Mouse (Mus musculus): ENCODE measurements around the gene Pik3r6.
A peak's percentile ranks its signal among the peaks of the same experiment; 100 is the strongest.

Gene Pik3r6

GRCm38 (mm10) chr11:68487720-68488119 lies 15.1 kb upstream of the Pik3r6 start:
- DNase-seq (ENCODE audit: low spot score in 2 of 2), result no peak

- no peak for DNase-seq (ENCODE audit: low spot score in 2 of 2)
Measured at GRCm38 (mm10) chr11:68488256-68488824, 14.5 kb upstream of the Pik3r6 start.

GRCm38 (mm10) chr11:68489236-68489635 lies 13.6 kb upstream of the Pik3r6 start:
- DNase-seq (ENCODE audit: low spot score in 2 of 2), result no peak

GRCm38 (mm10) chr11:68492592-68492991 lies 10.2 kb upstream of the Pik3r6 start:
- no peak for DNase-seq (ENCODE audit: low spot score in 2 of 2)

GRCm38 (mm10) chr11:68493760-68494159 lies 9.1 kb upstream of the Pik3r6 start:
- no peak for DNase-seq (ENCODE audit: low spot score in 2 of 2)

- no peak for DNase-seq (ENCODE audit: low spot score in 2 of 2)
Measured at GRCm38 (mm10) chr11:68497081-68497480, 5.7 kb upstream of the Pik3r6 start.

GRCm38 (mm10) chr11:68498517-68498916 lies 4.3 kb upstream of the Pik3r6 start:
- no peak for DNase-seq (ENCODE audit: low spot score in 2 of 2)

GRCm38 (mm10) chr11:68498999-68499699 lies 3.7 kb upstream of the Pik3r6 start:
- no peak for DNase-seq (ENCODE audit: low spot score in 2 of 2)

- no peak for DNase-seq (ENCODE audit: low spot score in 2 of 2)
Measured at GRCm38 (mm10) chr11:68500949-68501350, 1.9 kb upstream of the Pik3r6 start.

GRCm38 (mm10) chr11:68502408-68502807 lies 411 bp upstream of the Pik3r6 start:
- DNase-seq (ENCODE audit: low spot score in 2 of 2), result no peak

GRCm38 (mm10) chr11:68504913-68505312 lies 2.1 kb downstream of the Pik3r6 start:
- no peak for DNase-seq (ENCODE audit: low spot score in 2 of 2)

GRCm38 (mm10) chr11:68507246-68507645 lies 4.4 kb downstream of the Pik3r6 start:
- DNase-seq (ENCODE audit: low spot score in 2 of 2), result no peak

GRCm38 (mm10) chr11:68508619-68509018 lies 5.8 kb downstream of the Pik3r6 start:
- no peak for DNase-seq (ENCODE audit: low spot score in 2 of 2)

GRCm38 (mm10) chr11:68509194-68509593 lies 6.4 kb downstream of the Pik3r6 start:
- no peak for DNase-seq (ENCODE audit: low spot score in 2 of 2)

GRCm38 (mm10) chr11:68513969-68514368 lies 11.2 kb downstream of the Pik3r6 start:
- DNase-seq (ENCODE audit: low spot score in 2 of 2), result no peak

- DNase-seq (ENCODE audit: low spot score in 2 of 2), result no peak
Measured at GRCm38 (mm10) chr11:68519362-68519761, 16.5 kb downstream of the Pik3r6 start.

GRCm38 (mm10) chr11:68519815-68520214 lies 17.0 kb downstream of the Pik3r6 start:
- no peak for DNase-seq (ENCODE audit: low spot score in 2 of 2)

GRCm38 (mm10) chr11:68520439-68520838 lies 17.6 kb downstream of the Pik3r6 start:
- no peak for DNase-seq (ENCODE audit: low spot score in 2 of 2)

- no peak for DNase-seq (ENCODE audit: low spot score in 2 of 2)
Measured at GRCm38 (mm10) chr11:68521352-68521751, 18.5 kb downstream of the Pik3r6 start.

GRCm38 (mm10) chr11:68526441-68526840 lies 23.6 kb downstream of the Pik3r6 start:
- peak; percentile 33 to 40 for DNase-seq (ENCODE audit: low spot score in 2 of 2)

GRCm38 (mm10) chr11:68531066-68531806 lies 28.4 kb downstream of the Pik3r6 start:
- peak; percentile 62 to 67 for DNase-seq (ENCODE audit: low spot score in 2 of 2)

GRCm38 (mm10) chr11:68531941-68532535 lies 29.2 kb downstream of the Pik3r6 start:
- DNase-seq (ENCODE audit: low spot score in 2 of 2), result no peak
